Mouse (Mus musculus) urinary bladder, postnatal 36 days (tissue): ENCODE results near the gene Aspdh.

ENCODE experiments used
- DNase-seq, 2 experiments: peaks; one replicate each; pipeline ENCODE4 v3.0.0; 2022; ENCODE audit warnings: low spot score in 2 of 2, mixed read lengths in 1 of 2

The Aspdh gene

DNA sequence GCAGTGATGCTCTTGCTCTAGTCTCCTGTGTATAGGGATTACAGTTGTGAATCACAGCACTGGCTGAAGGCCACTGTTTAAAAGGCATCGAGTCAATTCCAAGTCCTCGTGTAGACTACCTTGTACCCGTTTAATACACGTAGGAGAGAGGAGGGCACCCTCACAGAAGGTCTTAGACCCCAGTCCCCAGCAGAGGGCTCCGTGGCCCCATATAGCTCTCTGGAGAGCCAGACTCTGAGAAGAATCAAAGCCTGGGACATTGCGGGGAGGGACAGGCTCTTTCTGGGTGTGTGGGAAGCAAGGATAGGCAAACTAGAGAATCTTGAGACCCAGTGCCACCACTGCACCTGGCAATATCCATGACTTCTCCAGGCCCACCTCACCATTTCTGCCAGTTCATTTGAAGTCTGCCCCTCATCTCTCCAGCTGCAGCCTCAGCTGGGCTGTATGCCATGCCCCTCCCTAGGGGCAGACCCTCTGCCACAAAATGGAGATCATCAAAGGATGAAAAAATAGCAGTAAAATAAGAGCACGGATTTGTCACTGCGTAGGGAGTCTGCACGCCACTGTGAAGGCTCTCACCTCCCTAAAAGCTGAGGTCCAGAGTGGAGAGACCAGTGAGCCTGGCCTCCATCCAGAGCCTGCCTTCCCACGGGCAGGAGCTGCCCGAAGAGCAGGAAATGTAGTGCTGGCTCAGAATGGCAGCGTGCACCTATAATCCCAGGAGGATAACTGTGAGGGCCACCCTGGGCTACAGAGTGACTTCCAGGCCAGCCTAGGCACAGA lies 18.9 kb upstream of the Aspdh start:
- DNase-seq: no peak

DNA sequence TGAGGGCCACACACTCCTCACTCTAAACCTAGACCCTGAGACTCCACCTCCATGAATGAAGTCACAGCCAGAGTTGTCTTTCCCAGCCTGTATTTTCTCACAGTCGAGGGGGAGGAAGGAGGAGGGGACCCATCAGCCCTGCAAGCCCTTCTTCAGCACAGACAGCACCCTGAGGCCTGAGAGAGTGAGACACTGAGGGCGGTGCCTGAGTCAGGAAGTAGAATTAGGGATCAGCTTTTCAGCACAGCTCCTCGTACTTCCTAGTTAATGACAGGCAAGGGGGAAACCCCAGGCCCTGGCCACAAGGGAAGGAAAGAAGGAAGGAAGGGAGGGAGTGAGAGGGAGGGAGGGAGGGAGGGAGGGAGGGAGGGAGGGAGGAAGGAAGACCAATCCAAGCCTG lies 11.9 kb upstream of the Aspdh start:
- no peak for DNase-seq

DNA sequence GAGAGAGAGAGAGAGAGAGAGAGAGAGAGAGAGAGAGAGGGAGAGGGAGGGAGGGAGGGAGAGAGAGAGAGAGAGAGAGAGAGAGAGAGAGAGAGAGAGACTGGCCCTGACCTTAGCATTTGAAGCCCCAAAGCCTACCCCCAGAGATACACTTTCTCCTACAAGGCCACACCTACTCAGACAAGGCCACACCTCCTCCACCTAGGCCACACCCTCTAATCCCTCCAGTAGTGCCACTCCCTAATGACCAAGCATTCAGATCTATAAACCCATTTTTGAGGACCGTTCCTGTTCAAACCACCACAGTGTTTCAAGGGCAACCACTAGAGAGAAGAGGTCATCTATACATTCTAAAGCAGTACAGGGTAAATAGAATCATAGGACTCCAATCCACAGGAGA lies 8.9 kb upstream of the Aspdh start:
- no peak for DNase-seq

DNA sequence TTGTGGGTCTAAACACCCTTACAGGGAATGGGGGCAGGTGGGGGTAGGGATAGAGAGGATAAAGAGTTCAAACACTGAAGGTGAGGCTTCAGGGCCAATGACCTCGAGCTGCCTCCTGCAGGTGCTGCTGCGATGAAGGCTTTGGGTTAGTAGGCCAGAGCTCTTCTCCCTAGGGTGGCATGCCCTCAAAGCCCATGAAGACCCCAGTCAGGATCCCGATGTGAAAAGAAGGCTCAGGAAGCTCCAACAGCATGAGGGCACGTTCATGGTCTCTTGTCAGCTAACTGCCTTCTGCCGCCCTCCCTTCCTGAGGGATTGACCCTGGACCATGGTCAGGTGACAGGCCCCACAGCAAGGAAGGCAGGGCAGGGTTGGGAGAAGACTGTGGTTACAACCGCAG lies 5.1 kb upstream of the Aspdh start:
- no peak for DNase-seq

DNA sequence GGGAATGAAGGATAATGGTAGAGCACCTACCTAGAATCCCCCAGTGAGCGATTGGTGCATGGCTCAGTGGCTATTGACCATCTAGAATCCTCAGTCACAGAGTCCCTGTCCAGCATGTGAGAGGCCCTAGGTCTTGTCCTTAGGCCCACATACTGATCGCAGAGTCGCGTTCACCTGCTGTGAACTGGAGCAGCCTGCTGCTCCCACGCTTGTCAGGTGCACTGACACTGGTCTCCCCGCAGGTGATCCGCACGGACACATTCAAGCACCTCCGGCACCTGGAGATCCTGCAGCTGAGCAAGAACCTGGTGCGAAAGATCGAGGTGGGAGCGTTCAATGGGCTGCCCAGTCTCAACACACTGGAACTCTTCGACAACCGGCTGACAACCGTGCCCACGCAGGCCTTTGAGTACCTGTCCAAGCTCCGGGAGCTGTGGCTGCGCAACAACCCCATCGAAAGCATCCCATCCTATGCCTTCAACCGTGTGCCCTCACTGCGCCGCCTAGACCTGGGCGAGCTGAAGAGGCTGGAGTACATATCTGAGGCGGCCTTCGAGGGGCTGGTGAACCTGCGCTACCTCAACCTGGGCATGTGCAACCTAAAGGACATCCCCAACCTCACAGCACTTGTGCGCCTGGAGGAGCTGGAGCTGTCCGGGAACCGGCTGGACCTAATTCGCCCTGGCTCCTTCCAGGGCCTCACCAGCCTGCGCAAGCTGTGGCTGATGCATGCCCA lies 4.3 kb upstream of the Aspdh start:
- DNase-seq: no peak

DNA sequence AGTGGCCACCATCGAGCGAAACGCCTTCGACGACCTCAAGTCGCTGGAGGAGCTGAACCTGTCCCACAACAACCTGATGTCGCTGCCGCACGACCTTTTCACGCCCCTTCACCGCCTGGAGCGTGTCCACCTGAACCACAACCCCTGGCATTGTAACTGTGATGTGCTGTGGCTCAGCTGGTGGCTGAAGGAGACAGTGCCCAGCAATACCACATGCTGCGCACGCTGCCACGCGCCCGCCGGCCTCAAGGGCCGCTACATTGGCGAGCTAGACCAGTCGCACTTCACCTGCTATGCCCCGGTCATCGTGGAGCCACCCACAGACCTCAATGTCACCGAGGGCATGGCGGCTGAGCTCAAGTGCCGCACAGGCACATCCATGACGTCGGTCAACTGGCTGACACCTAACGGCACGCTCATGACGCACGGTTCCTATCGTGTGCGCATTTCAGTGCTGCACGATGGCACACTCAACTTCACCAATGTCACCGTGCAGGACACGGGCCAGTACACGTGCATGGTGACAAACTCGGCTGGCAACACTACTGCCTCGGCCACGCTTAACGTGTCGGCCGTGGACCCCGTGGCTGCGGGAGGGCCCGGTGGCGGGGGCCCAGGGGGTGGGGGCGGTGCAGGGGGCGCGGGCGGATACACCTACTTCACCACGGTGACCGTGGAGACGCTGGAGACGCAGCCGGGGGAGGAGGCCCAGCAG lies 3.5 kb upstream of the Aspdh start:
- no peak for DNase-seq

DNA sequence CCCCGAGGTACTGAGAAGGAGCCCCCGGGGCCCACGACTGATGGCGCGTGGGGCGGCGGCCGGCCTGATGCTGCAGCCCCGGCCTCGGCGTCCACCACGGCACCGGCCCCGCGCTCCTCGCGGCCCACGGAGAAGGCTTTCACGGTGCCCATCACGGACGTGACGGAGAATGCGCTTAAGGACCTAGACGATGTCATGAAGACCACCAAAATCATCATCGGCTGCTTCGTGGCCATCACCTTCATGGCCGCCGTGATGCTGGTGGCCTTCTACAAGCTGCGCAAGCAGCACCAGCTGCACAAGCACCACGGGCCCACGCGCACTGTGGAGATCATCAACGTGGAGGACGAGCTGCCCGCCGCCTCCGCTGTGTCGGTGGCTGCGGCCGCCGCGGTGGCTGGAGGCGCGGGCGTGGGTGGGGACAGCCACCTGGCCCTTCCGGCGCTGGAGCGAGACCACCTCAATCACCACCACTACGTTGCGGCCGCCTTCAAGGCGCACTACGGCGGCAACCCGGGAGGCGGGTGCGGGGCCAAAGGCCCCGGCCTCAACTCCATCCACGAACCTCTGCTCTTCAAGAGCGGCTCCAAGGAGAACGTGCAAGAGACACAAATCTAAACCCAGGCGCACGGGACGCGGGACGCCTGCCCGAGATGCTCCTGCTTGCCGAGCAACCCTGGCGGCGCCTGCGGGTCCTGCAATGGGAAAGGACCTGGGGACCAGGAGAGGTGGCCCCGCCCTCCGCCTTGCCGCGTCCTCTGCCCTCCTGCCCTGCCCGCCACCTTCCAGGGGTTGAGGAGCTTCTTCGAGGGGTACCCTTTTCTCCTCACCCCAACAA lies 2.8 kb upstream of the Aspdh start:
- DNase-seq: no peak

DNA sequence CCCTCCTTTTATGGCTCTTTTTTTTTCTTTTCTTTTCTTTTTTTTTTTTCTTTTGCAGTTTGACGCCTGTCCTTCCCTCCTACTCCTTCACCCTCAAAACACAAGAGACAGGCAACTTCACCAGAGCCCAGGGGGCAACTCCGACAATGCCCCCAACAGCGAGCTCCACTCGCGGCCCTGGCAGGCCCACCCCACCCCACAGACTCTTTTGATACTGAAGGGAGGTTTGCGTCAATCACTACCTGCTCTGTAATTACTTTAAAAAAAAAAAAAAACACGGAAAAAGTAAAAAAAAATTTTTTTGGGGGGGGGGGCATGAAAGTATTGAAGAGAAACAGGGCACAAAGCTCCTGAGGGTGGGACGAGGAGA lies 2.1 kb upstream of the Aspdh start:
- no peak for DNase-seq

DNA sequence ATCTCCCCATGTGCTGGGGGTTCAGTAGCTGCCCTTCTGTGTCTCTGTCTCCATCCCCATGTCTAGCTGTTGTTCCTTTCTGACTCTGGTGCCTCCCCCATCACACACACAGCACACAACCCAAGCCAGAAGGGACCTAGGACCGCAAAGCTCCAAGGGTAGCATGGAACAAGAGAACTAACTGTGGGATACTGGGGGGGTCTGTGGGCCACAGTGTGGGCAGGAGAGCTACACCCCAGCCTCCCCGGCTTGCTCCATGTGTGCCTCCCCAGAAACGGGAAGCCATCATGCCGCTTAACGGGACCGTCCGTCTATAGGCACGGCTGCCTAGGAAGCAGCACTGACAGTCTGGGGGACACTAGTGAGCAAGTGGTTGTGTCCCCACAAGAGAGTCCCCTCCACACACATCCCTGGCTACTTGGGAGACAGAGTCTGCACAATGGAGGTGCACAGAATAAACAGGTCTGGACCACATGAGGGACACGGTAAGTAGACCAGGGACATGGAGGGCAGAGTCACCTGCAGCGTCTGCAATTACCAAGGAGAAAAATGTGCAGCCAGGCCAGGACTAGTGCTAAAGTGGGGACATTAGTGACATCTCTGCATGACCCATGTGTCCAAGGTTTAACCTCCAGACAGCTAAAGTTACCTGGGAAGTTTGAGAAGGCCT lies 1.5 kb upstream of the Aspdh start:
- DNase-seq: no peak

DNA sequence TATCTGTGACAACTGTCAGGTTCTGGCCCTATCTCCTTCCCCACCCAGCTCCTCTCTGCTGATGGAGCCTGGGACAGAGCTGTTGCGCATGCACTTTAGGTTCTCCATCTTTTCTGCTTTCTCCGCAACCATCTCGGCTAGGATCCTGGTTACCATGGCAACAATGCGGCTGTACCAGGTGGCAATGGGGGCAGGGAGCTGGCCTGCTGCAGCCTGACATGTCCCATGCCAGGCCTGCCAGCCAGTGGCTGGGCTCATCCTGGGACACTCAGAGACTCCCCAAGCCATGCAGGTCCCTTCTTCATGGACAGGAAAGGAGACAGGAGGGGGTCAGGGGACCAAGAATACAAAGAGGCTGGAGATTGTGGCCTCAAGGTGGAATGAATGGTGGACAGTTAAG lies 680 bp upstream of the Aspdh start:
- DNase-seq: no peak

DNA sequence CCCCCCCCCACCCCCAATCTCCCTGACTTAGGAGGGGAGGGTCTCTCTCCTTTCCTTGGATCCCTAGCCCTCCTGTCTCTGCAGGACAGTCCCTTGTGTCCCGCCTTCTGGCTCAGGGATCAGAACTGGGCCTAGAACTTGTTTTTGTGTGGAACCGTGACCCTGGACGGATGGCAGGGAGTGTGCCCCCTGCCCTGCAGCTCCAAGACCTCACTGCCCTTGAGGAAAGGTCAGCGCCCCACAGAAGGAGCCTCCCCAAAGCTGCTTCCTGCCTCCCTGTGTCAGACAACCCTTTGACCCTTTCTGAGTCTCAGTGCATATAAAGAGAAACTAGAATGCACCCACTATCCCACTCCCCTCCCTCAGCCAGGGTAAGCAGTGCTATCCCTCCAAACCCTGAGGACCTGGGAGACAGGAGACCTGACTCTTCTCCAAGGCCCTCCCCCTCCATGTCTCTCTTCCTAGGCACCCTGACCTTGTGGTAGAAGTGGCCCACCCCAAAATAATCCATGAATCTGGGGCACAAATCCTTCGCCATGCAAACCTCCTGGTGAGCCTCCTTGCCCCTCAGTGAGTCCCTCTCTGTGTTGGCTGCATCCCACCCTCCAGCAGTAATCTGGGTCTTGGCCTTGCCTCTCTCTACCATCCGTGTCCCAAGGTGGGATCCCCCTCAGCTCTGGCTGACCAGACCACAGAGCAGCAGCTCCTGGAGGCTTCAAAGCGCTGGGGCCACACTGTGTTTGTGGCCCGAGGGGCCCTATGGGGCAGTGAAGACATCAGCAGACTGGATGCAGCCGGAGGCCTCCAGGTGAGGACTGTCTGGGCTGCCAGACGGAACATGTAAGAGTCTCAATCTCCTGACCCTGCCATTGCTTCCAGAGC lies 1.1 kb downstream of the Aspdh start:
- no peak for DNase-seq

DNA sequence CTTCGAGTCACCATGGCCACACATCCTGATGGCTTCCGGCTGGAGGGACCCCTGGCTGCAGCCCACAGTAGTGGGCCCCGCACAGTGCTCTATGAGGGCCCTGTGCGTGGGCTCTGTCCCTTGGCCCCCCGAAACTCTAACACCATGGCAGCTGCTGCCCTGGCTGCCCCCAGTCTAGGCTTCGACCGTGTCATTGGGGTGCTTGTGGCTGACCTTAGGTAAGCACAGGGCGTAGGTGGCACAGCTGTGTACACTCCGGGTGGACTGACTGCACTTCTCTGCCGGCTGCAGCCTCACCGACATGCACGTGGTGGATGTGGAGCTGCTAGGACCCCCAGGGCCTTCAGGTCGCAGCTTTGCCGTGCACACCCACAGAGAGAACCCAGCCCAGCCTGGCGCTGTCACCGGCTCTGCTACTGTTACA lies 1.7 kb downstream of the Aspdh start:
- DNase-seq: no peak

DNA sequence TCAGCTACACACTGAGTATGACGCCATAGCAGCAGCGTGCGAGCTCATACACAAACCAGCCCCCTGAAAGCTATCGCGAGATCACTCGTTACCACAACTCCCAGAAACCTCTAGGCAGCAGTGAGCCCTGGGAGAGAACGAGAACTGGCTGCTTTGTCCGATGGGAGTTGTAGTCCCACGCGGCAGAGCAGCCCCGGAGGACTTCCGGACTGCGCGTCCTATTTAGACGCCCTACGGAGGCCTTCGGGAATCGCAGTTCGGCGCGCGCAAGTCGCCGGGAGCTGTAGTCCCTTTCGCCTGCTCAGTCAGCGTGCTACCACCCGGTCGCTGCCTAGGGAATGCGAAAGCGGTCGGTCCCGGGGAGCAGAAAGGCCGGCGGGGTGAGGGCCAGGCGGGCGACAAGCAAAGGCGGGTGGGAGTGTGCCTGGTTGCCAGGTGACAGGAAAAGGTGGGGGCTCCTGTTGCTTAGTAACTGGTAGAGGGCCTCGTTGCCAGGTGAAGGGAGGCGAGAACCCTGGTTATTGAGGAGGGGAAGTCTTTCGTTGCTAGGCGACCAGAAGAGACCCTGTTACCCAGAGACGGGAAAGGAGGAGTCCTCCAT lies 2.7 kb downstream of the Aspdh start, which contains the start of gene Josd2:
TSS of gene Josd2 (plus strand) at position 170 of the 601 bp plus-strand sequence.
- DNase-seq: peak; percentile 91 to 94

DNA sequence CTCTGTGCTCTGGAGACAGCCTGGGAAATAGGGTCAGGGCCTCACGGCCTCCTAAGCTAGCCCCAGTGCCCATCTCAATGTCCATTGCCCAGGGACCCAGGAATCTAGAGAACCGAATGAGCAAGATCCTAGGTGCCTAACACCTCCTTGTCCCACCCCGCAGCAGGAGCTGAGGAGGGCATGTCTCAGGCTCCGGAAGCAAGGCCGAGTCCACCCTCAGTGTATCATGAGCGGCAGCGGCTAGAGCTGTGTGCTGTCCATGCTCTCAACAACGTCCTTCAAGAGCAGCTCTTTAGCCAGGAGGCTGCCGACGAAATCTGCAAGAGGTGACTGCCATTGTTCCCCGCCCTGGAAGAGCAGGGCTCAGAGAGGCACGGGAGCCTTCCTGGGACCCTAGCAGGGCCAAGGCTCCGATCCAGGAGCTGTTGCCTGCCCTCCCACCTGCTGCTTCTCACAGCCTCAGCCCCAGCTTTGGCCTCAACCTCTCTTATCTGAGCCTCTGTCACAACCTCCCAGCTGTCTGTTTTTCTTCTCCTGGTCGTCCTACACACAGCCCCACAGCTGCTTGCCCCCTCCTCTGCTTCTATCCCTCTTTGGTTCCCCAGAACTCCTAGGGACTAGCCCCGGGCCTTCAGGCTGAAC lies 3.6 kb downstream of the Aspdh start:
- no peak for DNase-seq

DNA sequence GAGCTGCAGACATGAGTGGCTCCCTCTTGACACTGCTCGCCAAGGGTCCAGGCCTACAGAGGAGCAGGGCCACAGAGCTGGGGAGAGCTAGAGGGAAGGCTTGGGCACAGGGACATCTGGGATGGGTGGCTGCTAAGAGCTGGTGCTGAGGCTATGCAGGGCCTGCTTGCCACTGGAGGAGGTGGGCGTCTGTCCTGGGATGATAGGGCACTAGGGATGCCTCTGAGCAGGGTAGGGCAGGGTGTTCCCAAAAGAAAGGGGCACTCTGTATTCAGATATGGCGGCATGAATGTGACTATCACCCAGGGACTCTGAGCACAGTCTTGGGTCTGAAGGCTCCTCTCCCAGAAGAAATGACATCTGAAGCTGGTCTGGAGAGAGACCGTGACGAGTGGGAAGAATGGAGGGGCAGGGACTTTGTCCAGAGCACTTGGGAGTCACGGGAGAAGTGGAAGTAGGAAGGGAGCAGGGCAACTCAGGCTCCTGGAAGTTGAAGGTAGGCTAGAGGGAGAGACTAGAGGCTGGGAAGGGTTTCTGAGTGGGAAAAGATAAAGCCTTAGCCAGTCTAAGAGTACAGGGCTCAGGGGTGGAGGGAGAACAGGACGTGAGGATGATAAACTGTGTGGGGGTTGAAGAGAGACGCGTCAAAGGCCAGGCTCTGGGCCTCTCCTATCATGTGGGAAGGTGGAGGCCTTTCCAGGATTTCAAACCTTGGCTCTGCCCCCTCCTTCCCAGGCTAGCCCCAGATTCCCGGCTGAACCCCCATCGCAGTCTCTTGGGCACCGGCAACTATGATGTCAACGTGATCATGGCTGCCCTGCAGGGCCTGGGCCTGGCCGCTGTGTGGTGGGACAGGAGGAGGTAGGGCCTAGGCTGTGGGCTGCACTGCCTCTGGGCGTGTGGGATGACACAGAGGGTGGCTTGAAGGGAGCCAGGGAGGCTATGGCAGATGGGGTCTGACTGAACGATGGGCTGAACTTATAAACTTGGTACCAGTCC lies 4.8 kb downstream of the Aspdh start:
- no peak for DNase-seq

DNA sequence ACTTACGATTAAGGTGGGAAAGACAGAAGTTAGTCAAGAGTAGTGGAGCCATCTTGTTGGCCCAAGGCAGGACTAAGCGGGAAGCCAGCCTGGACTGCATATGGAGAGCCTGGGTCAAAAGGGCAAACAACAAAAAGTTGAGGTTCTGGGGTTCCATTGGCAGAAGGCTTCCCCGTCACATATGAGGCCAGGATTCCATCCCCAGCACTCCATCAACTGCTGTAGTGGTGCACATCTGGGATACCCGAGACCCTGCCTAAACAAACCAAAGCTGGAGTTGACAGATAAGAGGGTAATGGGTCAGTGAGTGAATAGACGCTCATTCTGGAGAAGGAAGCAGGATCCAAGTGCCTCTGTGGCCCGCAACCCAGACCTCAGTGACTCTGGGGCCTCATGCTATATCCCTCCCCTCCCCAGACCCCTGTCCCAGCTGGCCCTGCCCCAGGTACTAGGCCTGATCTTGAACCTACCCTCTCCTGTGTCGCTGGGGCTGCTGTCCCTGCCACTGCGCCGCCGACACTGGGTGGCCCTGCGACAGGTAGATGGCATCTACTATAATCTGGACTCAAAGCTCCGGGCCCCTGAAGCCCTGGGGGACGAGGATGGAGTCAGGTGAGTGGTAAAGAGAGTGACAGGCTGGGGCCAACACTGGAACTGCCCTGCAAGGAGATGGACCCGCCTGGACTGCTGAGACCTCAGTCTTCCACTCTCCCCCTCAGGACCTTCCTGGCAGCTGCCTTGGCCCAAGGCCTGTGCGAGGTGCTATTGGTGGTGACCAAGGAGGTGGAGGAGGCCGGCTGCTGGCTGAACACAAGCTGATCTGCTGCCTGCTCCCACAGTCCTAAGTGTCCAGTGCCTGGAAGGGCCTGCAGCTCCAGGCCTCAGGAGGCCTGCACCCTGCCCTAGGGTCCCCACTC lies 5.8 kb downstream of the Aspdh start:
- no peak for DNase-seq
